Mouse (Mus musculus): Measurements from ENCODE around the gene Trove2.
A peak's percentile ranks its signal among the peaks of the same experiment; 100 is the strongest.

Gene Trove2

GRCm38 (mm10) chr1:143776446-143777411 lies at the start of gene Trove2, which contains the start of gene Uchl5:
Gene Trove2, minus strand, starts transcription at chr1:143777068.
Gene Uchl5, plus strand, starts transcription at chr1:143777272.
- peak; percentile 53 for DNase-seq (ENCODE audit: extremely low spot score, low read depth, low spot score)

GRCm38 (mm10) chr1:143822677-143823076 lies 45.8 kb upstream of the Trove2 start:
- DNase-seq (ENCODE audit: extremely low spot score, low read depth, low spot score), result no peak

- no peak for DNase-seq (ENCODE audit: extremely low spot score, low read depth, low spot score)
Observed at GRCm38 (mm10) chr1:143820096-143820877, 43.4 kb upstream of the Trove2 start.

GRCm38 (mm10) chr1:143813676-143814360 lies 37.0 kb upstream of the Trove2 start:
- DNase-seq (ENCODE audit: extremely low spot score, low read depth, low spot score), result peak; percentile 31

- no peak for DNase-seq (ENCODE audit: extremely low spot score, low read depth, low spot score)
Observed at GRCm38 (mm10) chr1:143809062-143809461, 32.2 kb upstream of the Trove2 start.

GRCm38 (mm10) chr1:143803537-143803936 lies 26.7 kb upstream of the Trove2 start:
- peak; percentile 78 for DNase-seq (ENCODE audit: extremely low spot score, low read depth, low spot score)

- no peak for DNase-seq (ENCODE audit: extremely low spot score, low read depth, low spot score)
Observed at GRCm38 (mm10) chr1:143788584-143789227, 11.8 kb upstream of the Trove2 start.

- no peak for DNase-seq (ENCODE audit: extremely low spot score, low read depth, low spot score)
Observed at GRCm38 (mm10) chr1:143777558-143778218, 820 bp upstream of the Trove2 start.

GRCm38 (mm10) chr1:143773909-143774308 lies 3.0 kb downstream of the Trove2 start:
- no peak for DNase-seq (ENCODE audit: extremely low spot score, low read depth, low spot score)

- DNase-seq (ENCODE audit: extremely low spot score, low read depth, low spot score), result no peak
Observed at GRCm38 (mm10) chr1:143773082-143773481, 3.8 kb downstream of the Trove2 start.

GRCm38 (mm10) chr1:143770444-143771109 lies 6.3 kb downstream of the Trove2 start:
- no peak for DNase-seq (ENCODE audit: extremely low spot score, low read depth, low spot score)

GRCm38 (mm10) chr1:143766238-143766637 lies 10.6 kb downstream of the Trove2 start:
- no peak for DNase-seq (ENCODE audit: extremely low spot score, low read depth, low spot score)

GRCm38 (mm10) chr1:143765801-143766200 lies 11.1 kb downstream of the Trove2 start:
- no peak for DNase-seq (ENCODE audit: extremely low spot score, low read depth, low spot score)

GRCm38 (mm10) chr1:143764443-143764842 lies 12.4 kb downstream of the Trove2 start:
- DNase-seq (ENCODE audit: extremely low spot score, low read depth, low spot score), result no peak

GRCm38 (mm10) chr1:143762159-143762558 lies 14.7 kb downstream of the Trove2 start:
- no peak for DNase-seq (ENCODE audit: extremely low spot score, low read depth, low spot score)

GRCm38 (mm10) chr1:143745871-143746270 lies 31.0 kb downstream of the Trove2 start:
- DNase-seq (ENCODE audit: extremely low spot score, low read depth, low spot score), result no peak

GRCm38 (mm10) chr1:143742186-143742585 lies 34.7 kb downstream of the Trove2 start:
- DNase-seq (ENCODE audit: extremely low spot score, low read depth, low spot score), result no peak

- DNase-seq (ENCODE audit: extremely low spot score, low read depth, low spot score), result no peak
Observed at GRCm38 (mm10) chr1:143741331-143741730, 35.5 kb downstream of the Trove2 start.

GRCm38 (mm10) chr1:143740581-143740980 lies 36.3 kb downstream of the Trove2 start:
- no peak for DNase-seq (ENCODE audit: extremely low spot score, low read depth, low spot score)

All from hindlimb bud, embryonic 11.5 days (tissue).